Mouse (Mus musculus): Measurements from ENCODE around the gene Wbp1.

- TF ChIP-seq EP300 (IDR thresholded peaks at IDR 0.05; ENCODE audit: low read depth): no peak
- TF ChIP-seq CTCF (IDR thresholded peaks at IDR 0.05; ENCODE audit: low read depth): no peak
Measured at GRCm38 (mm10) chr6:83134226-83134625, 12.9 kb upstream of the Wbp1 start.

All from heart, postnatal 0 days (tissue).